26 mouse cellular contexts compared by ENCODE assay signal in genomic region chr3:41754556-41754955, GRCm38 (mm10).
"Had no signal": no experiment of that assay in that cellular context is flagged by ENCODE, and none has a peak within 500 bp of the region (broad histone marks: within the 10 kb centered on the region; RNA-seq: fewer than 3 reads in every experiment).

No protein-coding gene starts in this region.

- H3K9ac ChIP-seq: heart, embryonic 13.5 days; heart, embryonic 15.5 days; hindbrain, embryonic 13.5 days; hindbrain, embryonic 15.5 days; limb, embryonic 12.5 days; liver, embryonic 13.5 days had no signal

- ATAC-seq: hindbrain, postnatal 0 days; intestine, embryonic 16.5 days had no signal

- H3K36me3 ChIP-seq: hindbrain, embryonic 15.5 days; limb, embryonic 10.5 days had no signal

- DNase-seq: gastrocnemius, adult 2 months; gastrocnemius, postnatal 10 days; gastrocnemius, postnatal 36 days; heart, adult 11 months; heart, adult 2 months; heart, postnatal 14 days; heart, postnatal 36 days; kidney, adult 11 months; kidney, adult 8-10 months; kidney, postnatal 10 days; kidney, postnatal 25 days; kidney, postnatal 4 days; liver; liver, embryonic 13.5 days had no signal

- H3K4me3 ChIP-seq: gastrocnemius, adult 2 months; heart, adult 2 months; heart, embryonic 13.5 days; heart, embryonic 15.5 days; hindbrain, embryonic 13.5 days; hindbrain, embryonic 15.5 days; layer of hippocampus, adult 2 months; left cerebral cortex, adult 2 months; limb, embryonic 10.5 days; limb, embryonic 12.5 days; liver, embryonic 13.5 days had no signal

- H3K27me3 ChIP-seq: heart, embryonic 13.5 days; heart, embryonic 15.5 days; hindbrain, embryonic 13.5 days; hindbrain, embryonic 15.5 days; limb, embryonic 12.5 days; liver, embryonic 13.5 days had no signal

- H3K27ac ChIP-seq: gastrocnemius, adult 2 months; heart, adult 2 months; heart, embryonic 13.5 days; heart, embryonic 15.5 days; hindbrain, embryonic 13.5 days; hindbrain, embryonic 15.5 days; hindbrain, postnatal 0 days; layer of hippocampus, adult 2 months; left cerebral cortex, adult 2 months; limb, embryonic 10.5 days; limb, embryonic 12.5 days; liver, embryonic 13.5 days had no signal

- H3K4me1 ChIP-seq: heart, embryonic 13.5 days; heart, embryonic 15.5 days; hindbrain, embryonic 13.5 days; hindbrain, embryonic 15.5 days; limb, embryonic 10.5 days; limb, embryonic 12.5 days; liver, embryonic 13.5 days had no signal

- H3K4me2 ChIP-seq: heart, embryonic 11.5 days; heart, embryonic 13.5 days; heart, embryonic 15.5 days; hindbrain, embryonic 13.5 days; hindbrain, embryonic 15.5 days; limb, embryonic 12.5 days; liver, embryonic 11.5 days; liver, embryonic 13.5 days had no signal

- H3K9me3 ChIP-seq: heart, embryonic 13.5 days; heart, embryonic 15.5 days; hindbrain, embryonic 13.5 days; hindbrain, embryonic 15.5 days; limb, embryonic 10.5 days; limb, embryonic 12.5 days; liver, embryonic 13.5 days had no signal
